Mouse (Mus musculus): Measurements from ENCODE around the gene Nfib.

Nfib gene

DNA sequence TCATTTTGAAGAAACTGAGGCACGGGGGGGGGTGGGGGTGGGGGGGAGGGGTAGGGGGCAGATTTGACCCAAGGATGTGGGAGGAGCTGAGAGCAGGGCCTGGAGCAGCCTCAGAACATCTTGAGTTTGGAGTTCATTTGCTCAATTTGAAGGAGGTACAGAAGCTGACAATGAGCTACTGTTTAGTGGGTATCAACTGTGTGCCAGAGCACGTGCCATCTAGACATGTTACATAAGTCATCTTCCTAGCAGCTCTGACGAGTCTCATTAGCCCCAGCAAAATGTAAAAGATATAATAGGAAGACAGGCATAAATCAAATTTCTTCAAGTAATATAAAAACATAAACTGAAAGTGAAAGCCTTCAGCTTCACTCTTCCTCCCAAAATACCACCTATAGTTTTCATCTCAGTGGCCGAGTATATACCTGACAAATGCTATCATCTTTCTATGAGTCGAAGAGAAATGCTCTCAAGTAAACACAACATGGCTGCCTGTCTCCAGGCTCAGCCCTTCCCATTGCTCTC is 165.0 kb downstream of the Nfib start:
- DNase-seq (ENCODE audit: low spot score in 2 of 2): no peak

DNA sequence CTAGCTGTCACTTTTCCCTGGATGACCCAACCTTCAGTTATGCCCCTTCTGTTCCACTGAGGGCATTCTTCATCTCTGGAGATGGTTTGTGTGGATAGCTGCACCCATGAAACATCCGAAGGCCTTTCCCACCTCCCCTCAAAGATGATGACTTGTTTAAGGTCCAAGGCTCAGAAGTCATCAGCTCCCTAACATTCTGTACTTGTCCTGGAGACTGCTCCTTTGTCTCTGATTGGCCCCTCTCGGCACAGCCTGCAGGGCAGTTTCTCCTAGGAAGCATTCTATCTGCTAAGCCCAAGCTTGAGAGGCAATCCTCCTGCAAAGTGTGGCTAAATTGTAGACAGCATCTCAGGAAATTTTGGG is 165.5 kb downstream of the Nfib start:
- DNase-seq (ENCODE audit: low spot score in 2 of 2): no peak

DNA sequence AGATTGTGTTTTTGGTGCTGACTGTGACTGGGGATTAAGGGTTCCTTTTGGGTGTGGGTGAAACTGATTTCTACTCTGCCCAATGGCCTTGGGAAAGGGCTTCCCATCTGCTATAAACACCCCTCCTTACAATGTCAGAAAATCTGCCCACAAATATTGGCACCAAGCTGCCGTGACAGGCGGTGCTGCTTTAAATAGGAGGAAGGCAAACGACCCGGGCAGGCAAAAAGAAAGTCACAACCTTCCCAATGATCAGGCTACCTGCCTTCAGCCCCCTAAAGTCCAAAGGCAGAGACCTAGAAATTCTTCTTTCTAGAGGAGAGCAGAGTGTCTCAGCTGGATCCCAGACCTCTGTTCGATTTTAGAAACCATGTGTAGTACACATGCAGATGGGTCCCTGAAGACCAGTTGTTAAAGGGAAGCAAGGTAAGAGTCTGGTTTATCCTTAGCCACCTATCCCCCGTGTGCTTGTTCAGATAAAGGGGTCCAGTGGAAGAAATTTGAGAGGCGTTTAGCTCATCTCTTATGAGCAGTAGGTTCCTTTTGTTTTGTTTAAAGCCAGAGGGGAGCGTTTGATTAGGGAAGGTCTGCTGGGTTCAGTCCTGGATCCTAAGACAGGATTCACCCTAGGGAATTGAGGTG is 166.0 kb downstream of the Nfib start:
- DNase-seq (ENCODE audit: low spot score in 2 of 2): no peak

DNA sequence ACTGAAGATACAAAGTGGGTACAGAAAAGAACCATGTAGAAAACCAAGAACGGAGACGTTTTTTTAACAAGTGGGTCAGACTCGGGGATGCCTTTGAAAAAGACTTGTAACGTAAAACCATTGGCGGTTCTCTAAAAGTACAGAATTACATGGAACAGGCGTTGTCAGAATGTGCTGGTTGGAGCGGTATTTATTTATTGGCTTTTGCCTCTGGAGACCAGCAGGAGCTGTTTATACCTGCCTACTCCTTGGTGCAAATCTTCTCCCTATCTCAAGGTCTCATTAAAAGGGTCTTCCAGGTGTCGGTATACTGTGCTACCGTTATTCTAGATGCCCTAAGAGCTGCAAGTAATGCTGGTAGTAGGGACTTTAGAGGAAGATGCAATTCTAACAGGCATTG is 166.7 kb downstream of the Nfib start:
- DNase-seq (ENCODE audit: low spot score in 2 of 2): no peak

DNA sequence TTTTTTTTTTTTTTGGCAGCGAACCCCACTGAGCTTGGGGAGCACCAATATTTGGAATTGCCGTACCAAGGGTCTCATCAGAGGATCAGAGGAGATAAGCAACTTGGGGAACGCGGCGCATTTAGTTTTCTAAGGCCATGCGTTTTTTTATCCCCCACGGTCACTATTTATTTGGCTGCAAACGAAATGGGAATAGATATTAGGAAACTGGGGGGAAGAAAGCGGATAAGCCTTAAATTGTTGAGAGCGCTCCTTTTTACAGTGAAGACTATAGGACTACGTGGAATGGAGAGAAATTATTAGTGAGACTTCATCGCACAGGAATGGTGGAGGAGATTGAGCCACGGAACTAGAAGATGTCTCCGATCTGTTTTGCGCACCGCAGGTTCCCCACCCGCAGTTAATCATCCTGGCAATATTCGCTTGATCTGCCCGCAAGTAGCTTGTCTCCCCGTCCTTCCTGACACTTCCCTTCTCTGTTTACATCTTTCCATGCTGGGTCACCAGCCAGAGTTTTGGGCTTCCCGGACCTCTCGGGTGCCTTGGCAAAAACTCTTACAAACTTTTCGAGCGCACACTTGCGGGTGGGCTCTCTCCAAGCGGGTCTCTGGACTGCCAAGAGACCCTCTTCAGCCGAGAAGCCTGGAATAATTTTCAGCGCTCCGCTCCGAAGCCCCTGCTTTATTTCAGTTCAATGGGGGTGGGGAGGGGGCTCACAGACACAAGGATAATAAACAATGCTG is 167.3 kb downstream of the Nfib start:
- peak in 1 of 2 experiments; percentile 31 for DNase-seq (ENCODE audit: low spot score in 2 of 2)

DNA sequence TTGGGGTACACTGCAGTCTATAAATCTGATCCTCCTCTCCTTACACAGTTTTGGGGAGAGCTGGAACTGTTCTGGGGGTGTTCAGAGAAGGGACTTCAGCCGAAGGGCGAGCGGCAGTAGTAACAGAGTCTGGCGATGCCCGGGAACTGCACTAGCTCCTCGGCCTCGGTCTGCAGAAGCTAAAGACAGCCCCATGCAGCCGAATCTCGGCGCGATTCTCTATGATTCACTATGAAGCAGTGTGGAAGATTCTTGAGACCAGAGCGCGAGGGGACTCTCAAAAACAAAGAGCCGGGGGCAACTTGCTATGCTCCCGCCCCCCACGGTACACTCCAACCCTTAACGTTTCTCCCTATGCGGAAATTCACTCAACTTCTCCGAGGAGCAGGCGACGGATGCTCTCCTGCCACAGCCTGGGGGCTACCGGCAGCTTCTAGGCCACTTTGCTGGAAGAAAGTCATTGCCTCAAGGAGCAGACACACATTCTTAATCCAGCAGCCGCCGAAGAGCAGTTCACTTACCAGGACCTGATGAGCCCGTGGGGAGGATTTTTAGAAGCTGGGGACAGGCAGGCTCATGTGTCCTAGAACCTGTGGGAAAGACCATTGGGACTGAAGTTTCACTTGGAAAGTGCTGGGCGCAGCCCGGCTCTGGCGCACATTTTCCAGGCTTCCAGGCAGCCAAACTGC is 168.1 kb downstream of the Nfib start:
- peak in 1 of 2 experiments; percentile 50 for DNase-seq (ENCODE audit: low spot score in 2 of 2)

DNA sequence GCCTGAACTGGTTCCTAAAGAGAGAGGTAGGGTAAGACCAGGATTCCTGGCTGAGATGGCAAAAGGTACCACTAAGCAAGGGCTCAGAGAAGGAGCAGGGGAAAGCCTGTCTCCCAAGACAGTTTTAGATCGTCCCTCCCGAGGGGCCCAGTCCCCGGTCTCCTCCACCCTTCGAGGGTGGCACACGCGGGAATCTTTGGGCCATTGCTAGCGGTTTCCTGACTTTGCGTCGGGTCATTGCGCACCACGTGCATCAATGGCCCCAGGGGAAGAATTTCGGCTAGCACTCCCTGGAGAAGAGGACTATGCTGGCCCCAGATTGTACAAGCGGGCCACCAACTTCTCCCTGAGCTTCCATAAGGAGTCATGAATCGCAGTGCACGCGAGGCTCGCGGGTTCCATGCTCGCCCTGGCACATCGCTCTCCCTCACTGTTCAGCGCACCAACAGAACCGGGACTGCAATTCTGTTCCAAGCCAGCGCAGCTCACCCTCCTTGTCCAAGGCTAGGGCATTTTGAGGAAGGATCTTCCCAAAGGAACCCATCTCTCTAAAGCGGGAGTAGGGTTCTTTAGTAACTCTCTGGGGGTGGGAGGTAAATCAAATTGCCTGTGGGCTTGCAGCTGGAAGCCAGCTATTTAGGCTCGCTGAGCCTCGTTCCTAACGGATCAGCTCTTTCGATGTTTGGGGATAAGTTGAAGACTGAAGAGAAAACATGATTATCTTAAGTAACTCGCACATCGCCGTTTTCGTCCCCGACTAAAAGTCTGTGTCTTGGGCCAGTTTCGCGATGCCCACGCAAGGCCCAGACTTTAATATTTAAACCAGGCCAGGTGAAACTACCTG is 168.9 kb downstream of the Nfib start:
- DNase-seq (ENCODE audit: low spot score in 2 of 2): peak in 1 of 2 experiments; percentile 19

DNA sequence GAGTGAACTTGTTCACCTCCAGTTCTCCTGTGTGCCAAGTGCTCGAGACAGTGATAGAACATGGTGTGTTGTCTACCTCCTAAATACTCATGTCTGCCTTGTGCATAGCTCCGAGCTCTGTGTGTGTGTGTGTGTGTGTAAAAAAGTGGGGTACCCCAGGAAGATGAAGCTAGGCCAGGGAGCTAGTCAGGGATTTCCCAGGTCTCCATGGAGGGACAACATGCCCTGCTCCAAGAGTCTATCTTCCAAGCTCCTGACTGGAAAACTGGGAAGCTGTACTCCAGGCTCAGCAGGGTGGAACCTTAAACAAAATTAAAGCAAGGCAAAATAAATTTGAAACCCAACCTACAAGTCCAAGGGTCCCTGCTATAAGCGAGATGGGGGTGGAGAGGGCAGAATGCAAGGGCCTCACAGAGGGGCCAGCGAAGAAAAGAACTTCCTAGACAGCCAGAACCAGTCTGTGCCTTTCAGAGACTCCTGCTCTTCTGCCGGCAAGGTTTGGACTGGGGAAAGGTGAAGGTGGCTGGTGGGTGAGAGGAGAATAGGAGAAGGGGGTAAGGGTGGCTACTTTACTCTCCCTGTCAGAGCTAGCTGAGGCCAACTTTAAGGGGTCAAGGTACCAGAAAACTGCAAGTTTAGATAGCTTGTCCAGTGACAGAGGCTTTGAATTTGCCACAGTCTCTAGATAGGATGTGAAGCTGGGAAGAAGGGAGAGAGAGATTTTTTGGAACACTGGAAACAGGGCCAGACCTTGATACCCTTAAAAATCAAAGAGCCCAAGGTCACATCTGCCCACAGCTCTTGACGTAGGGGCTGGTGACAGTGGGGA is 169.7 kb downstream of the Nfib start:
- no peak for DNase-seq (ENCODE audit: low spot score in 2 of 2)

DNA sequence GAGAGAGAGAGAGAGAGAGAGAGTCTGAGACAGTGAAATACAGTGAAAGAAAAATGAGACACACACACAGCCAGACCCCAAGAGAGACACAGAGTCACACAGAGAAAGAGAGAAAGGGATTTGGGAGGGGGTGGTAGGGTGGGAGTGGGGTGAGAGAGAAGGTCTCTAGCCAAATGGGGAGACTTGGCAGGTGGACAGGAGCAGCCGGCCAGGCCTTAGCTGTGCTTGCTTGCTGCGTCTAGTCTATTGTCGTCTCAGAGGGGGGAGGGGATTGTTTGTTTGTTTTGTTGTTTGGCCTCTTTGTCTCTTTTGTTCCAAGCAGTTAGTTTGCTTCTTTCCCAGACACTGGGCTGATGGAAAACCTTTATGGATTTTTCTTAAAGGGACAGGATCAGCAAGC is 172.3 kb downstream of the Nfib start:
- no peak for DNase-seq (ENCODE audit: low spot score in 2 of 2)

DNA sequence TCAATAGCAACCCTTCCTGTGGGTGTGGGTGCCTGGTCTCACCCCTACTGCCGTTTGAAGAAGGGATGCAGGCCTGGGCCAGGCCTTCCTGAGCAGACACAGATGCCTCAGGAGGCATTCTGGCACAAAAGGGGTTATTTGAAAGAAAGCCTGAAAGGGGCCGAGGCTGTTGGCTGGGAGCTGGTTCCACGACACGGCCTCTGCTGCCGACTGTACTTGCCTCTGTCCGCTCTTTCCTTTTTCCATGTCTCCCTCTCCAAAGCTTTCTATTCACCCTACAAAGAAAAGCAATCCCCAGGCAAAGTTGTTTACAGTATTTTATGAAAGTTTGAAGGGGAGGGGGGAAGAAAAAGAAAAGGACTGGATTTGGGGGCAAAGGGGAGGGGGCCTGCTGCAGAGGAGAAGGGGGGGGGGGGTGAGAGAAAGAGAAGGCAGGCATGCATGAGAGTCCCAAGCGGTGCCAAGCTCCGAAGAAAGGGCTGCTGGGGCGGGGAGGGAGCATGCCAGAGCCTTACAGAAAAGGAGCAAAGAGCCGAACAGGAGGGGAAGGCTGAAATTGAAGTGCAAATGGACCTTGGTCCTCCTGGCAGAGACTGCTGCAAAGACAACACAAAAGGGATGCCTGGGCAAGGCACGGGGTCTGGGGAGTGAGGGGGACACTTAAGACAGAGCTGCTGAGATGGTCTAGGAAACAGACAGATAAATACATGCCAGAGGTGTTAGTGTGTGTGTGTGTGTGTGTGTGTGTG is 172.9 kb downstream of the Nfib start:
- DNase-seq (ENCODE audit: low spot score in 2 of 2): no peak

DNA sequence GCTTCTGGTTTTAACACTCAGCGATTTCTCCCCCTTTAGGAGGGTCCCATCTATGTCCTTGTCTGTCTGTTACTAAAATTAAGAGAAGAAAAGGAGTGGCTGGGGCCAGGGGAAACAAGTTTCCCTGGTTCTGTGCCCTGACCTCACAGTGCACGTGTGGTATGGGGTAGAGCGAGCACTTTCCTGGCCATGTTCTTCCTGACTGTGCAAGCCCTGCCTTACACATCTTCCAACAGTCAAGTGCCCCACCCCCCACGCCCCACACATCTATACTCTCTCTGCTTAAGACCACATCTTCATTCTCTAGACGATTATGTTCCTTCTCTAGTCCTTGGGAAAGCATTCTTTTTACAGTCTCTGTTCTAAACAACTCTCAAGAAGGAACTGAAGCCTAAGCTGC is 173.6 kb downstream of the Nfib start:
- DNase-seq (ENCODE audit: low spot score in 2 of 2): no peak

DNA sequence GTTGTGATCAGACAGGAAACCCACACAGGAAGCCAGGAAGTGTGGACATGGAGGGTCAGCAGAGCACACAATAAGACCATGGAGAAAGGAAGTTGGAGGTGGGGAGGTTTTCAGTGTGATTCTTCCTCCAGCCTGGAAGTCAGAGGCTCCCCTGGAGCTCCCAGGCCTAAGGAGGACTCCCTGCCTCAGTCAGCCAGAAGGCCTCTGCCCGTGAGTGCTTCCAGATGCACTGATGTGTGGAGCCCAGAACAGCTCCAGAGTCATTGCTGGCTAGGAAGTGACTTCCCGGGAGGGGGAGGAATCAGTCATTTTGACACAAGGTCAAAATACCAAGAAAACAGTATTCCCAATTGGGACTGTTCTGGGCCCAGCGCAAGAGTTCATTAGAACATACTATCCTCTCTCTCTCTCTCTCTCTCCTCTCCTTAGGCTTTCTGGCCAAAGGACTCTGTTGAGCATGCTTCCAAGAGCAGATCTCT is 174.6 kb downstream of the Nfib start:
- no peak for DNase-seq (ENCODE audit: low spot score in 2 of 2)

DNA sequence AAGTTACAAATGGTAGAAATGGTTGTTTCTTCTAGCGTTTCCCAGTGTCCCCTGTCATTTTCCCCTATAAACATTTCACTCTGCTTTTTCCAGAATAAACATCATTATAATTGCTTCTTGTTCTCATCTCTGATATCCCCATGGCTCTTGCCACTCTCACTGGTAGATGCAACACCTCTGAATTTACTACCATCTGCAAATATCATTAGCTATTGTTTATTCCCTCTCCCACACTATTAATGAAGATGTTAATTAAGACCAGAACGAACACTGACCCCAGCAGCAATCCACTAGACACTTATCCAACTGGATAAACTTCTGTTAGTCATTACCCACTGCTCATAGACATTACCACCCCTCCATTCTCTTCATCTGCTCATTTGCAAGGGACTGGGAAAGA is 176.6 kb downstream of the Nfib start:
- DNase-seq (ENCODE audit: low spot score in 2 of 2): no peak

DNA sequence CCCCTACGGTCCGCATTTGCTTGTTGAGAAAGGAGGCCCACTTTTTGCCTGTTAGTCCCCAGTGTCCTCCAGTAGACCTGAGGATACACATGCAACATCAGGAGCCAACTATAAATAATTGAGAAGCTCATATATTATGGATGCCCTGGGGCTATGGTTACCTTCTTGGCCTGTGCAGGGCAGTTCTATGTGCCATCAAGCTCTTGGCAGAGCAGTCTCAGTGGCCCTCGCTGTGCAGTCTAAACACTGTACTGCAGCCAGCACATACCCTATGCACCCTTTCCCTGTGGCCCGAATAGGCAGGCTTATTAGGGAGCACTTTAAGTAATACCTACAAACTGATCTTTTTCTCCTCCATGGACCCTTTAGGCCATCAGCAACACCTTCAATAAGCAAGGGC is 185.6 kb downstream of the Nfib start:
- DNase-seq (ENCODE audit: low spot score in 2 of 2): no peak

DNA sequence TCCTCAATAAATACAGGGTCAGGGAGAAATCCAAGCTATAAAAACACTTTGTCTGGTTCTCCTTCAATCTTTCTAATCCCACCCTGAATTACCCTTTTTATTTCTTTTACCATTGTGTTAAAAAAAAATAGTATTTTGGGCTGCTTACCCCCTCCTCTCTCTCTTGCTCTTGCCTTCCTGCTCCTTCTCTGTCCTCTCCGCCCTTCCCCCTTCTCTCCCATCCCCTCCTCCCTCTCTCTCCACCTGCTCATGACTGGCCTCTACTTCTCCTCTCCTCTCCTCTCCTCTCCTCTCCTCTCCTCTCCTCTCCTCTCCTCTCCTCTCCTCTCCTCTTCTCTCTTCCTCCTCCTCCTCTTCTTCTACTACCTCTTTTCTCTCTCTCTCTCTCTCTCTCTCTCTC is 187.4 kb downstream of the Nfib start:
- DNase-seq (ENCODE audit: low spot score in 2 of 2): no peak

DNA sequence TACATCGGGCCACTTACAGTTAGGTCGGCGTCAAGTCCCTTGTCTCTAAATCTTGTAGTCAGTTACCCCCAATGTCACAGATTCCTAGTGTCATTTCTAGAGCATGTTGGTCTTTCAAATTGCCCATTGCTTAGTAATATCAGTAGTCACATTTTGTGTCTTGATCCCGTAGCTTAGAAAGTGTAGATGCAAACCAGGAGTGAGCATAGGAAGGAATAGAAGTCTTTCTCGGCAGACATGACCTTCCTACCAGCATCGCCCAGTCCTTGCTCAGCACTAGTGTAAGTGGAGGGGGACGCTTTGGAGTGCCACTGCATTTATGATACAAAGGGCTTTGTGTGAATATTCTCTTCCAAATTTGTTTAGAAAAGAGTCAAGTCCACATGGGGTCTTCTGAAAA is 188.2 kb downstream of the Nfib start:
- DNase-seq (ENCODE audit: low spot score in 2 of 2): no peak

DNA sequence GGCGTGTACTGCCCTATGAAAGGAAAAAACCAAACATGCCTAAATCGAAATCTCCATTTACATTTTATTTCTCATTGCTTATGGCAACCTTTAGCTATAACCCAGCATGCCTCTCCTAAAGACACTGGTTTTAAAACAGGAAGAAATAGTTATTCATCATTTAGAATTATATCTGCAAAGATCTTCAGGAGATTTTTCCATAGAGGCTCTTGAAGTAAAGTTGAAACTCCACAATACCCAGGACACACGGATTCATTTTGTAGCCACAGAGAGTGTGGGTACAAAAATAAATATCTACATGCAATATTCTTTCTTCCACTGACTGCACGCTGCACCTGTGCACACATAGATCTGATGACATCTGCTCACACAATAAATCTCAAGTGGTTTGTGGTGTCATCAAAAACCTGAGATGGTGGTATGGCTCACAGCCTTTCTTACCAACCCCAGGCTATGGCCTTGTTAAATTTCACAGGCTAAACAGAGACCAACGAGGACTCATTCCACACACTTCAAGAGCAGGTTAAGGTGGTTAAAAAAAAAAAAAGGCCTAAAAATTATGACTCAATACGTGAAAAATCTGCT is 189.2 kb downstream of the Nfib start:
- DNase-seq (ENCODE audit: low spot score in 2 of 2): no peak

DNA sequence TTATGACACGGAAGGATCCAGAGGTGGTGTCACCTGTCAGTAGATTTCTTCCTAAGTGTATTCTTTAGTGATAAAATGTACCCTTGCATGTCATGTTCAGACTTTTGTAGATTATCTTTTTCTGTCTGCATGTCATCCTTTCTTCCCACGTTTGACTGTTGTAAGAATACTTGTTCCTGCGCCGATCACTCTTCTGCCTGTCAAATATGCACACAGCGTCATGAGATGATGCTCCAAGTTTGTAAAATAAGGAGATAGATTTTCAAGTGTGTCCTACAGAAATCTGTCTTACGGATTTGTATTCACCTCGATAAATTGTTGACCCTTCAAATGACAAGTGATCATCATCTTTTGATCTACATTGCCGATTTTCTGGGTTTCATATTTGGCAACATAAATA is 190.6 kb downstream of the Nfib start:
- no peak for DNase-seq (ENCODE audit: low spot score in 2 of 2)

DNA sequence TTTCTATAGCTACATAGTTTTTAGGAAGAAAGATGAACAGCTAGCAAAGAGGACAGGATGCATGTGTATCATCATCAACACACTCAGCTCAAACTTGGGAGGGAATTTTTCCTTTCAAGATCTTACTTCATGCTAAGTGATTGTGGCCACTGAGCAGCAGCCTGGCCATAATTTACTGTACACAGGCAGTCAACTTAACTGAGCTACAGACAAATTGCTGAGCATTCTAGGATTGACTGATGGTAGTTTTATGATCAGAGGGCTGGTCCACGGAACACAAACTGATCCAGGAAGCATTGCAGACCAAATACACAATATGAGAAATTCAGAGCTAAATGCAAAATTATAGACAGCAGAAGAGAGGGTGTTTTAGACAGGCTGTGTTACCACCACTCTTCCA is 191.2 kb downstream of the Nfib start:
- no peak for DNase-seq (ENCODE audit: low spot score in 2 of 2)

DNA sequence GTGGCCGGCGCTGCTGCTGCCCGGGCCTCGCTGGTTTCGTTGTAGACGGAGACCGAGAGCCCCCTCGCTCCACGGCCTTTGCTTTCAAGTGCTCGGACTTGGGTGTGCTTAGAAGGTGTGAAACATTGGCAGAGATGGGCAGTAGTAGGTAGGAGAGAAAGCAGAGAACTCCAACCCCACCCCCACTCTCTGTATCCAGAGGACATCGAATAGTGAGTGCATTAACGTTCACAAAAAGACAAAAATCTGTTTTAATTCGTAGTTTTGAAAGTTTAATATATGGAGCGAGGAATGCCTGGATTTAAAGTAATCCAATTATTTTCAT is 192.2 kb downstream of the Nfib start:
- no peak for DNase-seq (ENCODE audit: low spot score in 2 of 2)

Measured in urinary bladder, adult 18-20 months (tissue).